Mouse (Mus musculus) cerebellum, adult 11-12 months (tissue): ENCODE data around the gene Zc3h13.

Source experiments
- DNase-seq: peaks from one replicate; pipeline ENCODE4 v3.0.0; 2022

Gene Zc3h13

DNA sequence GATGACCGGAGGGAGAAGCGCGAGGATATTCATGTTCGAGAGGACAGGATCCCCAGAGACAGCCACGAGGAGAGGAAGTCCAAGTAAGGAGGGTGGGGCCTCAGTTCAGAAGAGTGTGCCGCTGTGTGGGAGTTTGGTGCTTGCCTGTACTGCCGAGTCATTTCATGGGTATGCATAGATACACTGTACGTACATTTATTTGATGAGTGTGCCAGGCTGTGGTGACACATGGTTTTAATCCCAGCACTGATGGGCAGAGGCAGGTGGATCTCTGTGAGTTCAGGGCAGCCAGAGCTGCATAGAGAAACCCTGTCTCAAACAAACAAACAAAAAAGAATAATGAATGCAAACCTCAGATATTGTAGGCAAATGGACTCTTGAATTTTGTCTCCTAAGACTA lies 43.9 kb downstream of the Zc3h13 start:
- DNase-seq, result no peak

DNA sequence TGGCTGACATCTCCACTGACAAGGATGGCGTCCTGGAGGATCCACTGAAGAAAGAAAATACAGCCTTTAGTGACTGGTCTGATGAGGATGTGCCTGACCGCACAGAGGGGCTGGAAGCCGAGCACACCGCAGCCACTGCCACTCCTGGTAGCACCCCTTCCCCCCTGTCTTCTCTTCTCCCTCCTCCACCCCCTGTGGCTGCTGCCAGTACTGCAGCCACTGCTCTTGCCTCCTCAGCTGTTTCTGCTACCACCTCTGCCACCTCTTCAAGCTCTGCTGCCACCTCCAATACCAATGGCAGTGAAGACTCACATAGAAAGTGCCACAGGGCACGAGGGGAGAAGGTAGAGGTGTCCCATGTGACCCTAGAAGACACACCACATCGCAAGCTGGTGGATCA lies 46.4 kb downstream of the Zc3h13 start:
- DNase-seq, result no peak

DNA sequence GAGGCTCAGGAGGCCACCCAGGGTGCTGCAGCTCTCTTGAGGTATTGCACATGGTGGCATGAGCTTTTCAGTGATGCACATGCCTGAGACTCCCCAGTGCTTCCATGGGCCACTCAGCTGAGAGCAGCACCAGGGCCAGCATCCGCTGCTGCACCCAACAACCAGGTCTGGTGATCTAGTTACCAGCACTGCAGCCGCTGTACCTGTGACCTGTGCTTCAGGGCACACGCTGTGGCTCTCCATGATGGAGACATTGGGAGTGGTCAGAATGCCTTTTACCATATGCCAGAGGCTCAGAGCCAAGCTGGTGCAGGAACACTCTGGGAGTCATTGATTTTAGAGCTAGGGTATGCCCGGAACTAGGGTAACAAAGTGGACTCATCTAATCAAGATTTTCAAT lies 50.1 kb downstream of the Zc3h13 start:
- DNase-seq, result peak; percentile 60

DNA sequence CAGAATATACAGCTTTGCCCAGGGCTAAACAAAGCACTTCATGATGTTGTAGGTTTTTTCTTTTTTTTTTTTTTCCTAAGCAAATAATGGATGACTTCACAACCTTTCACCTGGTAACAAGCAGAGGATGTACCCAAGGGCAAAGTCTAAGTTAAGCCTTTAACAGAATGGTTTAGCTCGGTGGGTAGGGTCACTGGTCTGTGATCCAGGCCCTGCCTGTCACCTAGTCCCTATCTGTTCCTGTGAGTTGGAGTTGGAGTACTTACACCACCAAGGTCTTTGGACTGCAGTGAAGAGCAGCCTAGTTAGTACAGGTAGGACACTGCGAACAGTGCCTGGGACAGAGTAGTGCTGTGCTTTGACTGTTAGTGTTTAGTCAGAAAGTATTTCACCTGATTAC lies 53.7 kb downstream of the Zc3h13 start:
- no peak for DNase-seq

DNA sequence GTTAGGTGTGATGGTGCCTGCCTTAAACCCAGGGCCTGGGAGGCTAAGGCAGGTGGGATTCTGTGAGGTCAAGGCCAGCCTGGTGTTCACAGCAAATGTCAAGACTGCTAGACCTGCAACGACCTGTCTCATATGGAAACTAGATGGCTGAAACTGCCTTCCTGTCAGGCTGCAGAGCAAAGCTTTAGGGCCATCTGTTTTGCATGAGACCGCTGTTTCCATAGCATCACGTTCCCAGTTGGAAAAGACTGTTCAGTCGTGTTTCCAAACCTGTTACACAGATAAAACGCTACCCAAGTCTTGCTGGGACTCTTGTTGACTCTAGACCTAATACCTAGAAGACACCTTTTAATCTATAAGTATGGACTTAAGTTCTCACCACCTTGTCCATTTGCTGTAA lies 61.9 kb downstream of the Zc3h13 start:
- DNase-seq, result no peak

DNA sequence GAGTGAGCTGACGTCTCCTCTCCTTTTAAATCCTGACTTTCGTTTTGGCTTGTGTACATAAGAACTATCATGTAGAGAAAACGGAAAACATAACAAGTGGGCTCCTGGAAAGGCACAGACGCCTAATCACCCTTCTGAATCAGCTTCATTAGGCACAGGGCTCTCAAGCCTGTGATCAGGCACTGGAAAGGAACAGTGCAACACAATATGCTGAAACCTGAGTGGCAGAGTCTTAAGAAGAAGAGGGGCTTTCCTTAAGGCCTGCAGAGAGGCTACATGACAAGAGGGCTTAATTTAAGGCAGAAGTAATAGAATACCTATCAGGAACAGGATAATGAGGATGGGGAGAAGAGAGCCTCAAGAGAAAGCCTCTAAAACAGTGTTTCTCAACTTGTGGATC lies 67.5 kb downstream of the Zc3h13 start:
- DNase-seq, result no peak

DNA sequence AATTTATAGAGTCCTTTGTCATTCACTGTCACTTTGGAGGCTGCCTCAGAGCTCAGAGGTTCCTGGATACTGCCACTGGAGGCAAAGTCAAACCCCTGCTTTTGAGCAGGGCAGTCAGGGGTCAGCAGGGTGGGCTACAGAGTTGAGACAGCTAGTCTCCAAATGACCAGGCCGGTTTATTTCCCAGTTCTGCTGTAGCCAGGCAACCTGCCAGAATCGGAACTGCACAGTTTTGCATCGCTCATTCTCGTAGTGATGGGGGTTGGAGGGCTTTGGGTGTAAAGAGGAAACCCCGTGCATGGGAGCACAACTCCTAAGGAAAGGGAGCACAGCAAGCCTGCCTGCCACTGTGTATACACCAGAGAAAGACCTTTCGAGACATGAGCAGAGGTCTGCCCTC lies 79.1 kb downstream of the Zc3h13 start:
- DNase-seq, result no peak

DNA sequence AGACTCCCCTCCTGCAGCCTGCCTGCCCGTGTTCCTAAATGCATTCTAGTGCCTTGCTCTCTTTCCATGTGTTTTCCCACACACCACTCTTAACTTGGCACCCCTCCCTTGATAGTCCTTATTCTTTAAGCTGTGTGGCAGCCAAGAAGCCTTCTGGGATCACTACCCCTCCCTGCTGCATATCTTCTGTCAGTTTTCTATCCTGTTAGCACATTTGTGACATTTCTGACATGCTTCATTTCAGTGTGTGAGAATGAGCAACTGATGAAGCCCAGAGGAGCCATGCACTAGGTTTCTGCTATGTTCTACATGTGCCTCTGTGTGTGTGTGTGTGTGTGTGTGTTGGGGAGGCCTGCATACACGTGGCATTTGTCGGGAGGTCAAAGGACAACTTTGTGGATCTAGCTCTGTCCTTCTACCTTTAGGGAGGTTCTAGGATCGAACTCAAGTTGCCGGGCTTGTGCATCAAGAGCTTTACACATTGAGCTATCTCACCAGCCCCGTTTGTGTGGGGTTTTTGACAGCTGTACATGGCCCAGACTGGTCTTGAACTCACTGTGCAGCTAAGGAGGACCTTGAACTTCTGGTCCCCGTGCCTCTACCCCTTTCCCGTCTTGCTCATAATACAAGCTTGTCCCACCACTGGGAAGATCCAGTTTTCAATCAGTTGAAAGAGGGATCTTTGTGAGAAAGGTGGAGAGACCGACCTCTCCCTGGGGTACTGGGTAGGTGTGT lies 81.3 kb downstream of the Zc3h13 start:
- no peak for DNase-seq

DNA sequence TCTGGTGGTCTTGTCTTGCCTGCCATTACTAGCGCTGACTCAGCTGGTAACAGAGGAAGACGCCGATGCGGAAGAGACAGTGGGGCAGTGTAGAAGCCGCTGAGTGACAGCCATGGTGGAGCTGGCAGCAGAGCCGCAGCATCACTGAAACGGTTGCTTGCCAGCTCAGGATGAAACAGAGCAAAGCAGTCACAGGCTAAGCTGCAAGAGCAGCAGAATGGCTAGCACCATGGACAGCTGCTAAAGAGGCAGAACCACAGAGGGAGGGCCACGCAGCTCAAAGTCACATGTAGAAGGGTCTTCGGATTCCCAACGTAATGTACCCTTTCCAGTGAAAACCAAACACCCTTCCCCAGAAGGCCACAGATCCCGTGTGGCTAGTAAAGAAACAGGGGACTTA lies 82.6 kb downstream of the Zc3h13 start:
- DNase-seq, result no peak

DNA sequence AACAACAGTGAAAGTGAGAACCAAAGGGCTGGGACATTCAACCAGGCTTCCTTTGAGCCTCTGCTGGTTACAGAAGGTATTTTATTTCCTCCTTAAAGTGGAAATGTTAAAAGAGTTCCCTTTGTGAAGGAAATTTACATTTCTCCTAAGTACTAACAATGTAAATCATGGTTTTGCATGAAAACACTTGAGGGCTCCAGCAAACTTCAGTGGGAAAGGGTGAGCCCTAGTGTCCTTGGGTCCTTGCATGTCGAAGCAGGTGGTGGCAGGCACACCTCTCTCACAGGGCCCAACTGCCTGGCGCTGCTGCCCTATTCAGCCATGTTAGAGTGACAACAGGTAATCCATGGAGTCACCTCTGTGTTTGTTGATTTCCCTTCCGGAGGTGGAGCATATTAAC lies 83.3 kb downstream of the Zc3h13 start:
- no peak for DNase-seq

DNA sequence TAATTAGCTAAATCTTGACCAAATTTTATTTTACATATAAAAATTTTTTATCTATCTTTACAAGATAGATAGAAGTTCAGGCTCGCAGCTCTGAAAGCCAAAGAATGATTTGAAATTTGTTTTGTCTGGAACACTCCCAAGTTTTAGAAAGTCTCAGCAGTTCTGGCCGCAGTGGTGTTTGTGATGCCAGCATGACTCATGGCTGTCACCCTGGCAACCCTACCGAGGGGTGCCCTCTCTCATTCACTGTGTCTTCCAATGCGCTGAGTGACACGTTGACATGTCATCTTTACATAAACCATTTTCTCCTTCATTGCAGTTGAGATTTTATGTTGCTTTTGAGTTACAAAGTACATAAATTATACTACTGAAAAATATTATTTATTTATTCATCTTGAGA lies 85.7 kb downstream of the Zc3h13 start:
- DNase-seq, result no peak

DNA sequence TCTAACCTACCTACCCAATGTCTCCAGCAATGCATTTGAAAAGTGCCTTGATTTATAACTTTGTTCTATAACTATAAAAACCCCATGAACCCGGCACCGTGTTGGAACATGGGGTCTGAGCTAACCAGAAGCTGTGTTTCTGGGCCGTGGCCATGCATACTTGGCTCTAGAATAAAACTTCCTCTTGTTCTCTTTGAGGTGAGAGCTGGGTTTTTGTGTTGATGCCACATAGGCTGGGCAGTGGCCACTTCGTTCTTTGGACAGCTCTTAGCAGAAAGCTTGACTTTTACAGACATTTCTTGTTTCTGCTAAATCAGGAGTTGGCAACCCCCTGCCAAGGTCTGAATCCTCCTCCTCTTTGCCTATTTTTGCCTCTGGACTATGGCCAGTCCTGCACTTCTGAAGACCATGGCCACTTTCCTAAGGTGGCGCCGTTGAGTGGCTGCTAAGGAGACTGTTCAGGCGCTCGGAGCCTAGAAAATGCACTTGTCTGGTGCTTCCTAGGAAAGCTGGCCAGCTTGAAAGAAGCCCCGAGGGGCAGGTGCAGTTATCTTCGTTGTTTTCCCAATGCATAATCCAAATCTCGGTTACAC lies 90.9 kb downstream of the Zc3h13 start:
- DNase-seq, result peak; percentile 31

DNA sequence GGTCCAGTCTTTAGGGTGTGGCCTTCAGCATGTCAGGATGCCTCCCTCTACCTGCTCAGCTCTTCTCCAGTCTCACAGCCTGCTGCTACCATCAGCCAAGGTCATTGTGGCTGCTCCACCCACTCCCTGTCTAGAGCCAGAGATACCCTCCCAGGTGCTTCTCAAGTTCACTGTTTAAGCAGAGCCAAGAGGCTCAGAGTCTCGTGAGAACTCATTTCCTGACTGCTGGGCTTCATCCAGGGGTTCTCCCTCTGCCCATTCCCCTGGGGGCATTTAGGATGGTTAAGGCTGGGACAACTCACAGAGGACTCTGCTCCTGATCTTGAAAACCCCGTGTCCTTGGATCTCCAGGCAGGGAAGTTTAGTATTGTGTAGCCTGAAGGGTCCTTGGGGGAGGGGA lies 92.1 kb downstream of the Zc3h13 start:
- DNase-seq, result no peak

DNA sequence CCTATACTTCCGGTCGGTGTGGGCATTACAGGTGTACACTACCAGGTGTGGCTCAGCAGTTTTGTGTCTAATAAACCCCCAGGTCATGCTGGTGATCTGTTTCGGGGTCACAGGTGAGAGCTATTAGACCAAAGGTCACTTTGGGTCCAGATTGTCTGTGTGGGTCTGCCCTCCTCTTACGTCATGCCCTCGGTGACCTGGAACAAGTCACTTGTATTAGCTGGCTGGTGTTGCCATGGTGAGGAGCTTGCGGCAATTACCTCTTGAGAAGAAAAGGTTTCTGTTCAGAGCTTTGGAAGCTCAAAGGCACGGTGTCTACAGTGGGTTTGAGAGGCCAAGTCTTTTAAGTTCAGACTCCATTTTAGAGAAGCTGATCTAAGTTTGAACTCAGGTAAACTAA lies 93.4 kb downstream of the Zc3h13 start:
- no peak for DNase-seq
